Mouse (Mus musculus) midbrain, embryonic 12.5 days (tissue): ENCODE measurements at regions not wholly inside any gene's neighbourhood (a gene's known extent, or its start where the extent isn't known, plus 50 kb on each side); places are given as distances from the start of the nearest gene placed in this dataset.

Experiments used
- ATAC-seq: fragments of 200-750 bp; cut with Nextera tagmentation; 2 replicates; pipeline ENCODE4 v1.8.0; 2017; ENCODE audit warnings: low read depth, moderate TSS enrichment, moderate library complexity; ENCODE audit not compliant: low FRiP score
- H3K27ac ChIP-seq: fragments of 300-500 bp; sonication (generic); replicated peaks from 2 replicates; pipeline ENCODE4 v1.5.1; 2016; ENCODE audit warnings: mild to moderate bottlenecking
- H3K27me3 ChIP-seq: fragments of 300-500 bp; sonication (generic); 2 replicates; pipeline ENCODE4 v1.6.1; 2016; ENCODE audit warnings: mild to moderate bottlenecking
- H3K36me3 ChIP-seq: fragments of 300-500 bp; sonication (generic); 2 replicates; pipeline ENCODE4 v1.6.1; 2016
- H3K4me1 ChIP-seq: fragments of 300-500 bp; sonication (generic); 2 replicates; pipeline ENCODE4 v1.6.1; 2016
- H3K4me2 ChIP-seq: fragments of 300-500 bp; sonication (generic); replicated peaks from 2 replicates; pipeline ENCODE4 v1.6.1; 2016; ENCODE audit warnings: mild to moderate bottlenecking, moderate library complexity
- H3K4me3 ChIP-seq: fragments of 300-500 bp; sonication (generic); 2 replicates; pipeline ENCODE4 v1.5.1; 2016; ENCODE audit warnings: mild to moderate bottlenecking
- H3K9ac ChIP-seq: fragments of 300-500 bp; sonication (generic); replicated peaks from 2 replicates; pipeline ENCODE4 v1.6.1; 2016; ENCODE audit warnings: mild to moderate bottlenecking, moderate library complexity
- H3K9me3 ChIP-seq: fragments of 300-500 bp; sonication (generic); 2 replicates; pipeline ENCODE4 v1.6.1; 2016; ENCODE audit warnings: mild to moderate bottlenecking
- WGBS: fragments of 180-500 bp; shearing (Covaris S2); methylation state at CpG from one replicate; pipeline ENCODE4 v1.1.7; 2016; 5-methylcytosine and 5-hydroxymethylcytosine counted together

- Histone ChIP-seq H3K27me3 (no peaks in the 10 kb centered on the region), H3K4me1 (no peaks in the 10 kb centered on the region), H3K4me2 (no peak overlapping the region), H3K4me3 (no peak overlapping the region), H3K9me3 (no peaks in the 10 kb centered on the region), H3K27ac (no peak overlapping the region), H3K9ac (no peak overlapping the region), H3K36me3 (no peaks in the 10 kb centered on the region)
- WGBS = 55% methylated on average over 1 of the region's 1 CpGs
- ATAC-seq = no peak
Measured at GRCm38 (mm10) chr2:10937405-10937804, 234.5 kb upstream of the Prkcq start.

- 83% methylated on average over 7 of the region's 7 CpGs for WGBS
- no peak for ATAC-seq
- H3K27me3 ChIP-seq = no peaks in the 10 kb centered on the region
- no peak overlapping the region for H3K27ac ChIP-seq
- H3K36me3 ChIP-seq = no peaks in the 10 kb centered on the region
- no peaks in the 10 kb centered on the region for H3K4me1 ChIP-seq
- no peak overlapping the region for H3K4me2 ChIP-seq
- no peak overlapping the region for H3K9ac ChIP-seq
- no peaks in the 10 kb centered on the region for H3K9me3 ChIP-seq
- H3K4me3 ChIP-seq = no peak overlapping the region
Measured at GRCm38 (mm10) chr2:10965224-10965623, 206.7 kb upstream of the Prkcq start.

- no peaks in the 10 kb centered on the region for H3K9me3 ChIP-seq
- no peak overlapping the region for H3K9ac ChIP-seq
- no peak overlapping the region for H3K4me2 ChIP-seq
- H3K27ac ChIP-seq = no peak overlapping the region
- H3K4me3 ChIP-seq = no peak overlapping the region
- ATAC-seq = no peak
- WGBS = 73% methylated on average over 2 of the region's 2 CpGs
- no peaks in the 10 kb centered on the region for H3K36me3 ChIP-seq
- no peaks in the 10 kb centered on the region for H3K4me1 ChIP-seq
- H3K27me3 ChIP-seq = no peaks in the 10 kb centered on the region
Measured at GRCm38 (mm10) chr2:10966891-10967290, 205.0 kb upstream of the Prkcq start.

- H3K27ac ChIP-seq = no peak overlapping the region
- 63% methylated on average over 10 of the region's 10 CpGs for WGBS
Measured at GRCm38 (mm10) chr2:10969111-10969689, 202.7 kb upstream of the Prkcq start.

GRCm38 (mm10) chr2:10972051-10972450, 199.9 kb upstream of the Prkcq start:
- Histone ChIP-seq H3K9ac (no peak overlapping the region), H3K4me3 (no peak overlapping the region), H3K36me3 (no peaks in the 10 kb centered on the region), H3K4me2 (no peak overlapping the region), H3K4me1 (no peaks in the 10 kb centered on the region; the same call in 1 of the 2 replicates), H3K27me3 (no peaks in the 10 kb centered on the region), H3K9me3 (no peaks in the 10 kb centered on the region), H3K27ac (no peak overlapping the region)
- 78% methylated on average over 3 of the region's 3 CpGs for WGBS
- ATAC-seq = no peak

More at GRCm38 (mm10) chr2:10969111-10969689, 202.7 kb upstream of the Prkcq start:
- no peak overlapping the region for H3K4me3 ChIP-seq
- H3K9me3 ChIP-seq = no peaks in the 10 kb centered on the region
- no peaks in the 10 kb centered on the region for H3K27me3 ChIP-seq
- H3K4me2 ChIP-seq = no peak overlapping the region
- no peak for ATAC-seq
- no peaks in the 10 kb centered on the region for H3K4me1 ChIP-seq
- no peak overlapping the region for H3K9ac ChIP-seq
- no peaks in the 10 kb centered on the region for H3K36me3 ChIP-seq

- no peak overlapping the region for H3K9ac ChIP-seq
- WGBS = 89% methylated on average over 5 of the region's 5 CpGs
- no peak for ATAC-seq
- no peaks in the 10 kb centered on the region for H3K36me3 ChIP-seq
- no peaks in the 10 kb centered on the region for H3K27me3 ChIP-seq
- H3K4me1 ChIP-seq = no peaks in the 10 kb centered on the region; the same call in 1 of the 2 replicates
- H3K9me3 ChIP-seq = no peaks in the 10 kb centered on the region
- no peak overlapping the region for H3K4me2 ChIP-seq
- no peak overlapping the region for H3K27ac ChIP-seq
- H3K4me3 ChIP-seq = no peak overlapping the region
Measured at GRCm38 (mm10) chr2:10978772-10979171, 193.1 kb upstream of the Prkcq start.

- no peak for ATAC-seq
- Histone ChIP-seq H3K4me1 (no peaks in the 10 kb centered on the region), H3K36me3 (no peaks in the 10 kb centered on the region), H3K27ac (no peak overlapping the region), H3K27me3 (no peaks in the 10 kb centered on the region), H3K9me3 (no peaks in the 10 kb centered on the region), H3K4me2 (no peak overlapping the region), H3K9ac (no peak overlapping the region), H3K4me3 (no peak overlapping the region)
- WGBS = 75% methylated on average over 7 of the region's 7 CpGs
Measured at GRCm38 (mm10) chr2:10986101-10986500, 185.8 kb upstream of the Prkcq start.

- H3K4me1 ChIP-seq = no peaks in the 10 kb centered on the region
- H3K27me3 ChIP-seq = no peaks in the 10 kb centered on the region
- no peaks in the 10 kb centered on the region for H3K36me3 ChIP-seq
- WGBS = 95% methylated on average over 7 of the region's 7 CpGs
- H3K27ac ChIP-seq = no peak overlapping the region
- no peak overlapping the region for H3K4me2 ChIP-seq
- no peak for ATAC-seq
- no peak overlapping the region for H3K4me3 ChIP-seq
- H3K9ac ChIP-seq = no peak overlapping the region
- no peaks in the 10 kb centered on the region for H3K9me3 ChIP-seq
Measured at GRCm38 (mm10) chr2:10990043-10990728, 181.7 kb upstream of the Prkcq start.

GRCm38 (mm10) chr2:10998798-10999197, 173.1 kb upstream of the Prkcq start:
- H3K27ac ChIP-seq = no peak overlapping the region
- no peaks in the 10 kb centered on the region for H3K27me3 ChIP-seq
- H3K36me3 ChIP-seq = no peaks in the 10 kb centered on the region
- no peaks in the 10 kb centered on the region for H3K9me3 ChIP-seq
- no peak overlapping the region for H3K4me3 ChIP-seq
- no peak overlapping the region for H3K4me2 ChIP-seq
- ATAC-seq = no peak
- H3K9ac ChIP-seq = no peak overlapping the region
- 59% methylated on average over 1 of the region's 1 CpGs for WGBS
- H3K4me1 ChIP-seq = no peaks in the 10 kb centered on the region

- ATAC-seq = no peak
Measured at GRCm38 (mm10) chr2:10999217-10999618, 172.7 kb upstream of the Prkcq start.

GRCm38 (mm10) chr2:11005806-11006205, 166.1 kb upstream of the Prkcq start:
- ATAC-seq = no peak
- no peaks in the 10 kb centered on the region for H3K4me1 ChIP-seq
- no peak overlapping the region for H3K4me3 ChIP-seq
- WGBS = 84% methylated on average over 2 of the region's 2 CpGs
- H3K27ac ChIP-seq = no peak overlapping the region
- no peaks in the 10 kb centered on the region for H3K9me3 ChIP-seq
- no peak overlapping the region for H3K4me2 ChIP-seq
- H3K27me3 ChIP-seq = no peaks in the 10 kb centered on the region
- no peak overlapping the region for H3K9ac ChIP-seq
- H3K36me3 ChIP-seq = no peaks in the 10 kb centered on the region

More at GRCm38 (mm10) chr2:10999217-10999618, 172.7 kb upstream of the Prkcq start:
- H3K4me2 ChIP-seq = no peak overlapping the region
- no peak overlapping the region for H3K4me3 ChIP-seq
- no peaks in the 10 kb centered on the region for H3K27me3 ChIP-seq
- H3K4me1 ChIP-seq = no peaks in the 10 kb centered on the region
- 71% methylated on average over 1 of the region's 1 CpGs for WGBS
- no peak overlapping the region for H3K27ac ChIP-seq
- H3K36me3 ChIP-seq = no peaks in the 10 kb centered on the region
- H3K9ac ChIP-seq = no peak overlapping the region
- no peaks in the 10 kb centered on the region for H3K9me3 ChIP-seq

GRCm38 (mm10) chr2:11011041-11011962, 160.6 kb upstream of the Prkcq start:
- Histone ChIP-seq H3K27ac (no peak overlapping the region), H3K4me2 (no peak overlapping the region), H3K9ac (no peak overlapping the region), H3K27me3 (no peaks in the 10 kb centered on the region; the same call in 1 of the 2 replicates), H3K9me3 (no peaks in the 10 kb centered on the region), H3K4me3 (no peak overlapping the region), H3K36me3 (no peaks in the 10 kb centered on the region), H3K4me1 (peaks cover 6% of the 10 kb centered on the region; the same call in 1 of the 2 replicates)
- ATAC-seq = 0 out of 2 replicates have a peak, but pooled peaks have one; percentile 54
- WGBS = 48% methylated on average over 11 of the region's 11 CpGs
